Mouse (Mus musculus) adrenal gland, adult 8-10 months (tissue): ENCODE measurements around the gene Kmt2b. TPM values are rescaled to one million over a fixed set of nuclear protein-coding genes. Genes with fewer than 3 reads are reported as not detected.

Experiments
- DNase-seq: peaks from one replicate; pipeline ENCODE4 v3.0.0; 2022
- total RNA-seq, 4 experiments: library from RNA; stranded (reverse); gene quantifications; 2 replicates each; pipeline ENCODE4 v1.2.4; 2022

Kmt2b gene
- total RNA-seq, 4 experiments from 2014 or later, result 36.8 to 65.3 (median 57.0) TPM

DNA sequence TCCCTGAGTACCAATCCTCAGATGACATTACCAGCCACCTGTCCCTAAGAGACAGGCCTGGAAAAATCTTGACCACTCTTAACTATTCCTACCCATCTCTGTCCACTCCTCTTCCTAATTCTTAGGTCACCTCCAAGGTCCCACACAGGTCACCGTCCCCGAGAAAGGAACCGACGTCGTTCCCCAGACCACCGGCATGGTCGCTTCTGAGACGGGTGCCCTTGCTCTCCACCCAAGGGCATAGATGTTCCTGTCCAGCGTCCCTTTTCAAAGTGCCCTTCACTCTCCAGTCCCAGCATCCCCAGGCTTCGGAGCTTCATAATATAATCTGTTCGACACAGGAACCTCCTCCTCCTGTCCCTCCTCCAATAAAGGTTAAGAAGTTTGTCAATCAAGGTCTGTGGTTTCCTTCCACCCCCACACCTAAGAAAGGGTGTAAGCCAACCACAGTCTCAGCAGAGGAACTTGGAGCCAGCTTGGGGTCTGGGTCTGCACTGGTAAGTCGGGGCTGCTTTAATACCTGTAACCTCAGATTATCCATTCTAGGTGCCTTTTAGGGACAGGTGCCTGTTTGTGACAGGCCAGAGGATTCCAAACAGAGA, 23.5 kb downstream of the Kmt2b start, which contains the start of gene Igflr1:
TSS of gene Igflr1 (plus strand) at position 458 of the 602 bp plus-strand sequence.
- DNase-seq, result no peak

DNA sequence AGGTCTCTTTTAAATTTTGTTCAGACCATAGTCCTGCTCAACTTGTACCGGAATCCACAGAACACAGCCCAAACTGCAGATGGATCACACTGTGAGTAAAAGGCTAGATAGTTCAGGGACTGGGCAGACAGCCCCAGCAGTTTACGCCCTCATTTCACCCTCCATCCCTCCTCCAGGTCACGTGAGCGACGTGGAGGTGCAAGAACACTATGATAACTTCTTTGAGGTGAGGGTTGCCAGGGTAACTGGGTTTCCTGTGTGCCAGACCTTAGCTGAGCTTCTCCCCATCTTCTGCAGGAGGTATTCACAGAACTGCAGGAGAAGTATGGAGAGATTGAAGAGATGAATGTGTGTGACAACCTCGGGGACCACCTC, 24.6 kb downstream of the Kmt2b start:
- no peak for DNase-seq

DNA sequence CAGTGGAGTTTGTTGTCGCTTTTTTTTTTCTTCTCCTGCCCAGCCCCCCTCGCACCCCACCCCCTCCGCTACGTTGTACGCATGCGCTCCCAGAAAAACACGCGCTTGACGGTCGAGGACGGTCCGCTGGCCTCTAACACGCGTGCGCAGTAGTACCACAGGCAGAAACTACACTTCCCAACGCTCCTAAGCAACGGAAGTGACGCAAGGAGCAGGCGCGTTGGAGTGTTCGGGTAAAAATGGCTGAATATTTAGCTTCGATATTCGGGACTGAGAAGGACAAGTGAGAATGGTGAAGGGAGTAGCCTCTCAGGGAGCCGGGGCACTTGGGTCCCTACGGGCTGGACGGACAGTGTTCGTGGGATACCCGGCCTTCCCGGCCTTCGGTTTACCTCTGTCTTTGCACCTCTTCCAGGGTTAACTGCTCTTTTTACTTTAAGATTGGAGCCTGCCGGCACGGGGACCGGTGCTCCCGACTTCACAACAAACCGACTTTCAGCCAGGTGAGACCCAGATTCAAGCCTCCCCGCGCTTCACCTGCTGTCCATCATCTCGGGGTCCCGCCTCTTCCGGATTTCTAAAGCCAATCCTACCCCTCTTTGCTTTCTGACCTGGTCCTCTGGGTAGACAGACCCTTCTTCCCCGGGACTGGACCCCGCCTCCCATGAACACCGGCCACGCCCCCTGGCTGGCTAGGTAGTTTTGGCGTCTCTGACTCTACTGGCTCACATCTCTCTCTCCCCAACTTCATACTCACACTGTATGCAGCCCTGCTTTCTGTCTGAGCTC, 25.2 kb downstream of the Kmt2b start, which contains the start of the genes U2af1l4, Gm49396 and Psenen:
TSS of gene U2af1l4 (plus strand) at position 185 of the 789 bp plus-strand sequence.
TSS of gene Gm49396 (plus strand) at position 228 of the 789 bp plus-strand sequence.
TSS of gene Psenen (minus strand) at position 511 of the 789 bp plus-strand sequence.
- DNase-seq, result peak; percentile 96

DNA sequence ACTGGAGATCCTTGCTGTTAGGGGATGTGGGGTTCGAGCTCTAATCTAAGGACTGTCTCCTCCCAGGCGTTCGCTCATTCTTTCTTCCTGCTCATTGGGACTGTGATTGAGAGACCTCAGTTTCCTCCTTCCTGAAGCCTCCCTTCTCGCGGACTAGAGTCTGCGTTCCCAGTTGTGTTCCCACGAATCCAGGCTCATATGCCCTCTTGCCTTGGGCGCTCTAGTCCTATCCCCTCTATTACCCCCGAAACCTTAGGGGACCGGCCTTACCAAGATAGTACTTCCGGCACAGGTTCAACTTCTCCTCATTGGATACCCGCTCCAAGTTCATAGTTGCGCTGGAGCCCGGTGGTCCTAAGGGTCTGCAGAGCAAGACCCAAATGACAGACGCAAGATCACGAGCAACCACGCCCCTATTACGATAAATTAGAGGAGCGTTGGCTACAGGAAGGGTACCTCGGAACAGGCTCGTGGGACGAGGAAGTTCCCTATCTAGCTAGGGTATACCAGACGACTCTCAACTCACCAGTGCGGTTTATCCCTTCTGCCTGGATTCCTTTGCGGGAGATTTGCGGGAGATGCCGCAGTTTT, 25.9 kb downstream of the Kmt2b start:
- no peak for DNase-seq

DNA sequence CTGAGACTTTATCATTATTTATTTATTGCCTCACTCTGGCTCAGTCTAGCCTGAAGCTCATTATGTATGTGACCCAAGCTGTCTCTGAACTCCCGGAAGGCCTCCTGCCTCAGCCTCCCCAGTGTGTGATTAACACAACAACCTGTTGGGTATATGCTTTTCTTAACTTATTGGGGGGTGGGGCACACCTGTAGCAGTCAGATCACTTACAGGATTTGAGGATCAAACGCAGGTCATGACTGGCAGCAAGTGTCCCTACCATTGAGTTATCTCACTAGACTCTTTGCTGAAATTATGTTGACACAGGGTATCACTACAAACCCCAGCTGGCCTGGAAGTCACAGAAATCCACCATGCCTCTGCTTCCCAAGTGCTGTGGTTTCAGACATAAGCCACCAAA, 28.2 kb downstream of the Kmt2b start:
- no peak for DNase-seq

DNA sequence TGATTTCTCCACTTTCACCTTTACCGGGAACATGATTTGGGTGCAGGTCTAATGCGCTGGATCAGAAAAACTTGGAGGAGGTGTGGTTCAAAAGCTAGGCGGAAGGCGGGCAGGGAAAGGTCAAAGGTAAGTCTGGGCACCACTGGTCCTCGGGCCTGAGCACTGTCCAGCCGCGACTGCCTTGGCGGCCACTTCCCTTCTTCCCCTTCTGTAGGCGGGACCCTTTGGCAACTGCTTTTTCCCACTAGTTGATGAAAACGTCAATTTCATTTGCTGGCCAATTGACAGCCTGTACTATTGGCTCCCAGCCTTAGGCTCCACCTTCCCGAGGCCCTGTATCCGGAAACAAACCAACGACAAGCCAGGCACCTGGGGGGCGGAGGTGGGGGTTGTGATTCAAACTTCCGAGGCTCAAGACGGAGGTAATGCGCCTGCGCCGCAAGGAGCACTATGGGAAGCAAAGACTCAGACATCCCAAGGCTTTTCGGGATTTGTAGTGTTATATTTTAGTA, 29.0 kb downstream of the Kmt2b start, which contains the start of gene Lin37:
TSS of gene Lin37 (minus strand) at position 396 of the 512 bp plus-strand sequence.
- DNase-seq, result peak; percentile 99

DNA sequence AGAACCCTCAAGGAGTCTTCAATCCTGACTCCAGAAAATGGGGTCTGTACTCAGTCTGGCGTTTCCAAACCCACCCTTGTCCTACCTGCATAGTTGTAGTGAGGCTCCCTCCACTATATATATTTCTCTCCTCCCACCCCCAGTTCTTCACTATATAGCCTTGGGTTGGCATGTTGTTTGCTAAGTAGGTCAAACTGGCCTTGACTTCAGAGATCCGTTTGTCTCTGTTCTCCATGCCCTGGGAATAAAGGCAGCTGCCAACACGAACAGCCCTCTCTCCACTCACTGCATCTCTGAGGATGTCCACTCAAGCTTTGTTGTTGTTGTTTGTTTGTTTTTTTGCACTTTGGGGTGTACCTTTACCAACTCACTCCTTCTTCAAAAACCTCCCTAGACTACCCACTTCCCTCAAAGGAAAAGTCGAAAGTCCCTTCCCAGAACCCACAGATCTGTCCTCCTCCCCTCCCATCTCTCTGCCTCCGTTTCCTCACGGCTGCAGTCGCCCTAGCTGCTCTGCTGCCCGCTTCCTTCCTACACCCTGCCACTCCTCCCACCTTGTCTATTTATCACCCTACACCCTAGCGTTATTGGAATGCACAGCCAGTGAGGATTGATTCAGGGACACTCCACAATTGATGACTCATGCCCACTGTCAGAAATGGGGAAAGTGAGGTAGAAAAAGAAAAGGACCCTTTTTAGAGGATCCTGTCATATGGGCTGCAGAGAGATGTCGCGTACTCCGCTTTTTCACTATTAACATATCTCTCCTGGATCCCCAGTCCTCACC, 29.7 kb downstream of the Kmt2b start:
- DNase-seq, result no peak

DNA sequence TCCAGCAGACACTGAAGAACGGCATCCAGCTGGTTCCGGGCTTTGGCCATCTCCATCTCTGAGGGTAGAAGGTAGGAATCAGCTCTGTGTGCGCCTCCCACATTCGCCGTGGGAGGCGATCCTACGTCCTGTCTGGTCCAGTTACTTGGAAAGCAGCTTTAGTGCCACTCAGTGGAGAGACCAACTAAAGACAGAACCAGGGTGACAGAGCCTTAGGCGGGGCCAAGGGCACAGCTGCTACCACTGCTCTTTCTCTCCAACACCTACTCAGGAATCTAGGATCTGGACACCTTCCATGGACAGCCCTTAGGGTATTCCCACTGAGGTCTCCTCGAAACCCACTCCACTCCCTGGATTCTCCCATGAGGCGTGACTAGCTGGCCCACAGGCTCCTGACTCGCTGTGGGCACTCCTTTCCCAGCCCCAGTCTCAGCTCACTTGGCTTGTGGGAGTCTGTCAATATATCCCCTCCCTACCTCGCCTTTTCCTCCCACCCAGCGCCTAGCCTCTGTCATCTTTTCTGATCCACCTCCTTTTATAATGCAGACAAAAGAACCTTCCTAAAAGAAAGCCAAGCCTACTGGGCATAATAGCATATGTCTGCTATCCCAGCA, 30.5 kb downstream of the Kmt2b start:
- no peak for DNase-seq

DNA sequence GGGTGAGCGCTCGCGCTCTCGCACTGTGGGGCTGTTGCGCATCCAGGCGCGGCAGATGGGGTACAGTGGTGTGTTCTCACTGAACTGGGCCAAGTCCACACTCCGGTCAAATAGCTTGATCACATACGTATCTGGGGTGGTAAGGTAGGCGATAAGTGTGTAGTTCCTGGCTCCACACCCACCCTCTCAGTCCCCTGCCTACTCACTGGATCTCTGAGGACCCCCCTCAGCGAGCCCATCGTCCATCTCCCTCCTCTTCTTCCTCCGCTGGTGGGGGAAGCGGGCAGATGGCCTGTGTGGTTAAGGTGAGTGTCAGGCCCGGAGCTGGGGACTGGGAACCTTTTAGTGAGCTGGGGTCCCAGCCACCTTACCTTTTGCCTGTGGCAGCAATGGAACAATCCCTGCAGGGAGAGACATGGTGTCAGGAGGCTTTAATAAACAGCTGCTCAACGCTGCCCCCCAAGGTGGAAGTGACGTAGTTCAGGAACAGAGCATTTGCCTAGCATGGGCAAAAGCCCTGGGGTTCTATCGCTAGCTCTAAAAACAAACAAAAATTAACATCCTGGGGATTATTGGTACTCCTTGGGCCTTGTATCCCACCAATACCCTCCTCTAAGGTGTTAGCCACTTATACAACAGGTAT, 31.5 kb downstream of the Kmt2b start:
- no peak for DNase-seq

DNA sequence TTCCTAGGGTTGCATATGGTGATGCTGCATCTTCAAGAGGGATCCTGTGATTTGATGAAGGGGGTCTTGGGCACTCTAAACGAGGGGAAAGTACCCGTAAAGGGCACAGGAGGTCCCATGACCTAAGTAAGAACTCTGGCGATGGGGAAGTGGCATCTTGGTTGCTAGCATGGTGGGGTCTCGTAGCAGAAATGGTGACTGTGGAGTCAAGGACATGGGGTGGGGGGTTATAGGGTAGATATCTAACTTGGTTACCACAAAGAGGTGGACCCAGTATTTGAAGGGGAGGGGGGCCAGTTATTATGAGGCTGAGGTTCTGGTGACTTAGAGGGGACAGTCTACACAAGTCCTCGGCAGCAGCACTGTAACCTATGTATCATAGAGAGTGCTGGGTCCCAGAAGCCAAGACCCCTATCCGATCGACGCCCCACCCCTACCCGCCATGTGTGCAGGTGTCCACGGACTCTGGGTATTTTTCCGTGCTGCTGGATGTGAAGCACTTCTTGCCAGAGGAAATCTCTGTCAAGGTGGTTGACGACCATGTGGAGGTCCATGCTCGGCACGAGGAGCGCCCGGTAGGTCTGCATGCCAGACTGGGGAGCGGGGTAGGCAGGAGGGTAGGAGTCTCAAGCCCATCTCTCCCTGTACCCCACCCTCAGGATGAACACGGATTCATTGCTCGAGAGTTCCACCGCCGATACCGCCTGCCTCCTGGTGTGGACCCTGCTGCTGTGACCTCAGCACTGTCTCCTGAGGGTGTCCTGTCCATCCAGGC, 34.5 kb downstream of the Kmt2b start:
- DNase-seq, result no peak

DNA sequence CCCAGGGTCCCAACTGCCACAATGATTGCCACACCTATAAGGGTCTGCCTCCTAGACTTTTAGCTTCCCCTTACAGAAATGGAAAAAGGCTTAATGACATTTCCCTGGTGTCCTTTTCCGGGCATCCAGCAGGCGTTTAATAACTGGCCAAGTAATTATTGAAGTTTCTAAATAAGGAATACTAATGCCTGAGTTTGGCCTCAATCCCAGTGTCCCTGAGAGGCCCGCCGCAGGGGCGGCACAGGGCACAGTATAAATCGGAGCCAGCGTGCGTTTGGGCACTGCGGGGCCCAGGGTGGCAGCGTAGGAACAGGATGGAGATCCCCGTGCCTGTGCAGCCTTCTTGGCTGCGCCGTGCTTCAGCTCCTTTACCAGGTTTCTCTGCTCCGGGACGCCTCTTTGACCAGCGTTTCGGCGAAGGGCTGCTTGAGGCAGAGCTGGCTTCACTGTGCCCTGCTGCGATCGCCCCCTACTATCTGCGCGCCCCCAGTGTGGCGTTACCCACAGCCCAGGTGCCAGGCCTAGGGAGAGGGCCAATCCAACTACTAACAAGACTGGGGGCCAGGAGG, 35.4 kb downstream of the Kmt2b start:
- DNase-seq, result peak; percentile 71

DNA sequence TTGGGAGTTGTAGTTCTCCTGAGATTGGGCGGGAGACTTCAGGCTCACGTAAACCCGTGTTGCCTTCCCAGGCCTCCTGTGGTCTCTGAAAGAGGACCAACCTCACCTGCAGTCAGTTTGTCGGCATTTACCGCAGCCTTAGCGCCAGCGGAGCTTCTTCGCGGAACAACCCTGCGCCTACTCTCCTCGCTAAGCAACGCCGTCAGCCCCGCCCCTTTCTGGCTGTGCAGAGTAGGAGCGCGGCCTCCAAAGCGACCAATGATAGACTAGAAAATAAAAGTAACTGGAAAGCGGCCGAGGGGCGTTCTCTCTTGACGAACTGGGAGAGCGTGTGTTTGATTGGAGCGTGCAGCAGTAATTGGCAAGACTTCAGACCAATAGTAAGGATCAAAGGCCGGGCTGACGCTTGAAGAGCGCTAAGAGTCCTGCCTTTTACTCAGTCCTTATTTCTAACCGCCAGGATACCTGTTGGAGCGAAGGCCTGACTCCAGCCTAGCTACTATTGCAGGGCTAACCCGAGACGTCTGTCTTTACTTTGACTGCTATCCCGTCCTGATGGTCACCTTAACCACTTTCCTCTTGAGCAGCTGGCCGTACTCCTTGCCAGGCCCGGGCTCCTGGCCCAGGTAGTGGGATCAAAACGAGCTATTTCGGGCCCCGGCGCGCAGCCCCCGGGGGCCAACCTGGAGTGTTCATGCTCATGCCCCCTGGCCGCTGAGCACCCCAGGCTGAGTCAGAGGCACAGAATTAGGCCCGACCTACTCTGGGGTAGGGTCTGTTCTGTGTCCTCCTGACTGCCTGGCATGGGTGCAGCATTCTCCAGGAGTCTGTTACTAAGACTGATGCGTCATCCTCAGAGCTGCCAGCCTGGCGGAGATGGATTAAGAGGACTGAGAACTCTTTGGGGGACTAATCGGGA, 36.2 kb downstream of the Kmt2b start, which contains the start of the genes Hspb6 and Proser3:
TSS of gene Hspb6 (plus strand) at position 77 of the 919 bp plus-strand sequence.
TSS of gene Proser3 (minus strand) at position 198 of the 919 bp plus-strand sequence.
- peak; percentile 97 for DNase-seq

DNA sequence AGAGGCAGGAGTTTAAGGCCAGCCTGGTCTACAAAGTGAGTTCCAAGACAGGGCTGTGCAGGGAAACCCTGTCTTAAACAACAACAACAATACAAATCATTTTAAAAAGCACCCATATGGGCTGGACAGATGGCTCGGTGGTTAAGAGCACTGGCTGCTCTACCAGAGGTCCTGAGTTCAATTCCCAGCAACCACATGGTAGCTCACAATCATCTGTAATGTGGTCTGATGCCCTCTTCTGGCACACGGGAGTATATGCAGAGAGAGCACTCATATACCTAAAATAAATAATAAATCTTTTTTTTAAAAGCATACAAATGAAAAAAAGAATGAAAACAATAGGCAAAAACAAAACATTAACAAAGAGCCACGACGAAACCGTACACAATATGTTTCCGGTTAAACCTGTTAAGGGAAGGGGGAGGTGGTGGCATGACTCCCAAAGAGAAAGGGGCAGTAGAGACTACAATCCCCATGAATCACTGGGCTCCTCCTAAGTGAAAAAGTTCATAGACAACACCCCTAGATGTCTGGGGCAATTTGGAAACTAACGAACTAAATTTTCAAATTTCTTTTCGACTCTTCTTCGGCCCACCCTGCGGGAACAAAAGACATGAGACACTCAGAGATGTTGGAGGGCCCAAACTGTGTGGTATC, 37.0 kb downstream of the Kmt2b start:
- no peak for DNase-seq

DNA sequence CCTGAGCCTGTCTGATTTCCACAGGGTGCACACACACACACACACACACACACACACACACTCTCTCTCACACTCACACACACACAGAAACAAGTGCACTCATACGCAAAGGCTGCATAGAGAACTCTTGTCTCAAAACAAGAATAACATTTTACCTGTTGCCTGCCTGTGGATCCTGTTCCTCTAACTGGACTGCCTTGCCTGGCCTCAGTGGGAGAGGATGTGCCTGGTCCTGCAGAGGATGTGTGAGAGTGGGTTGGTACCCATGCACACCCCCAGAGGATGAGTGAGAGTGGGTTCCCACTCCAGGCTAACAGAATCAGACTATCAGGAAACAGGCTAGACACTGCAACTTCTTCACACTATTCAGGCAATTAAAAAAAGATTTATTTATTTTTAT, 37.9 kb downstream of the Kmt2b start:
- DNase-seq, result no peak

DNA sequence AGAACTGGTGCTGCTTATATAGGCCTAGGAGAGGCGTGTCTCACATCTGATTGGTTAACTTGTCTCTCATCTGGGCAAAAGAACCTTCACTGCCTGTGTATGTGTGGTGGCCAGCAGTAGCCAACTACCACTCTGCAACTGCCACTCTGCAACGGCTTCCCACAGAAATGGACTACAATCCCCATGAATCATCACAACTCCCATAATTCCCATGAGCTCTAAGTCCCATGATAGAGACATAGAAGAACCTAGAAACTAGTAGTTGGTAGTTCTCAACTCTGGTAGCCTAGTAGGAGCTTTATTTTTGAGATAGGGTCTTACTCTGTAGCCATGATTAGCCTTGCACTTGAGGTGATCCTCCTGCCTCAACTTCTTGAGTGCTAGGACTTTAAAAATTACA, 38.6 kb downstream of the Kmt2b start:
- no peak for DNase-seq

DNA sequence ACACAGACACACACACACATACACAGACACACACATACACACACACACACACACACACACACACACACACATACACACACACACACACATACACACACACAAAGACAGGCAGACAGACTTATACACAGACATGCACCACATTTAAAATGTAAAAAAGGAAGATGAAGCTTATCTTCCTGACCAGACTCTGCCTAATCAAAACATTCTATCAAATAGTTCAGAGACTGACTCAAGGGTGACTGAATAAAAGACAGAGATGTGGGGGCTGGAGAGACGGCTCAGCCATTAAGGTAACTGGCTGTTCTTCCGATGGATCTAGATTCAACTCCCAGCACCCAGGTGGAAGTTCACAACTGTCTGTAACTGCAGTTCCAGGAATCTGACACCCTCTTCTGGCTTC, 44.2 kb downstream of the Kmt2b start:
- DNase-seq, result no peak

DNA sequence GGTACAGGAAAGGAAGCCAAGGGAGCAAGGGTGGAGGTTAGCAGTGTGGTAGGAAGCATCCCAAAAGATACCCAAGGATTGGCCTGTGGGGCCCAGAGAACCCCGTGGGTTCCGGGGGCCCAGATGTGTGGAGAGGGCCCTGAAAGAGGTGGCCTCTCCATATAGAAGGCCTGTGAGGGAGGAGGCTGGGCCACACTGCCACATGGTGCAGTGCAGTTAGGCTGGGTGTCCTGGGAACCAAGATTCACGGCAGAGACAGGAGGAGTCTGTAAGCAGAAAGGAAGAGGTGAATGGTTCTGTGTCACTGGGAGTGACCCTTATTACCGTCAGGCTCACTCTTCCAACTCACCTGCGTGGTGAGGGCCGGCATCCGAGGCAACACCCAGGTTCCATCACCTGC, 48.0 kb downstream of the Kmt2b start:
- no peak for DNase-seq
